Mouse (Mus musculus): ENCODE results near the gene Neurog3.
A peak's percentile ranks its signal among the peaks of the same experiment; 100 is the strongest.

Neurog3 gene

GRCm38 (mm10) chr10:62132691-62133281, at the start of gene Neurog3:
Neurog3 (plus strand) TSS chr10:62133090.
- no peak for DNase-seq

DNA sequence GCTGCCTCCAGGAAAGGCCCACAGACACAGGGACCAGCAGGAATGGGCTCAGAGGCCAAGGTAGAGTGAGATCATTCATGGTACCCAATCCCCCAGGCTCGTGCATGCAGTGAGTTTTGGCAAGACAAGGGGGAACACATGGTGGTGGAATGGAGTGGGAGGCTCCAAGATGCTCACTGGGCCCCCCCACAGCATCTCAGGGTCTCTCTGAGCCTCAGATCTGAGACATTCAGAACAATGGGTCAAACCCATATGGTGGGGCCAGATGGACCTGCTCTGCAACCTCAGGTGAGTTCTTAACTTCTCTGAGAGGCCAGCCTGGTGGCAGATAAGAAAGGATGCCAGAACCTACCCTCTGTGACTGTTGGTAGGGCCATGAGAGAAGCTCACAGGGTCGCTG, 46.8 kb upstream of the Neurog3 start:
- no peak for DNase-seq

DNA sequence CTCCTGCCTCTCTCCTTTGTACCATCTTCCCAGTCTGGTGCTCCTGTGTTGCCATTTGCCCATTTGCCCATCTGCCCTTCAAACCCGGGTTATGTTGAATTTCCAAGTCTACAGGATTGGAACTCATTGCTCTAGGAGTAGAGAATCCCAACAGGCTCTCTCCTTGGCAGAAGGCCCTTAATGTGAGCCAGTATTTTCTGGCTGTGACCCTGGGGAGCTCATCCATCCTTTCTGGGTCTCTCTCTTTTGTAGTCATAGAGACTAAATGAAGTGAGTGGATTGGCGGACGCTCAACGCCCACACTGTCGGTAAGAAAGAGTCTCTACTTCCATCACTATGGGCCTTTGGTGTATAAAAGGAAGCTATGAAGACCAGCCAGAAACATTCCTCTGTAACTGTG, 46.1 kb upstream of the Neurog3 start:
- no peak for DNase-seq

DNA sequence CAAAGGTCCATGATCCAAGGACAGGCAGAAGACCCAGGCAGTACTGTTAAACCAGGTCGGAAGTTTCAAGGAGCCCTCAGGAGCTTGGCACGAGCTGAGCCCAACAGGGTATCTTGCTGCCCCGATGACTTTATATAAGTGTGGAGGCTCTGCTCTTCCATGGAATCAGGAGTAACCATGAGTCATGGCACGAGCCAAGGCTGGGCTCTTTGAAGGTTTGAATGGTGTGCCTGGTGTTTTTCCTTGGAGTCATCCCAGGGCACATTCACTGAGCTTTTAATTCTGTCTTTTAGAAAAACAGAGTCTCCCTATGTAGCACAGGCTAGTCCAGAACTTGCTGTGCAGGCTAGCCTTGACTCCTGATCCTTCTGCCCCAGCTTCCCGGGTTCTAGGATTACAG, 44.5 kb upstream of the Neurog3 start:
- DNase-seq: no peak

- no peak for DNase-seq
Measured at GRCm38 (mm10) chr10:62089071-62089470, 43.8 kb upstream of the Neurog3 start.

- DNase-seq: no peak
Measured at GRCm38 (mm10) chr10:62089486-62089885, 43.4 kb upstream of the Neurog3 start.

GRCm38 (mm10) chr10:62093903-62094302, 39.0 kb upstream of the Neurog3 start:
- no peak for DNase-seq

- no peak for DNase-seq
Measured at GRCm38 (mm10) chr10:62094401-62094800, 38.5 kb upstream of the Neurog3 start.

GRCm38 (mm10) chr10:62099749-62100403, 33.0 kb upstream of the Neurog3 start:
- no peak for DNase-seq

- DNase-seq: peak; percentile 49 to 52
Measured at GRCm38 (mm10) chr10:62101504-62102439, 31.1 kb upstream of the Neurog3 start.

DNA sequence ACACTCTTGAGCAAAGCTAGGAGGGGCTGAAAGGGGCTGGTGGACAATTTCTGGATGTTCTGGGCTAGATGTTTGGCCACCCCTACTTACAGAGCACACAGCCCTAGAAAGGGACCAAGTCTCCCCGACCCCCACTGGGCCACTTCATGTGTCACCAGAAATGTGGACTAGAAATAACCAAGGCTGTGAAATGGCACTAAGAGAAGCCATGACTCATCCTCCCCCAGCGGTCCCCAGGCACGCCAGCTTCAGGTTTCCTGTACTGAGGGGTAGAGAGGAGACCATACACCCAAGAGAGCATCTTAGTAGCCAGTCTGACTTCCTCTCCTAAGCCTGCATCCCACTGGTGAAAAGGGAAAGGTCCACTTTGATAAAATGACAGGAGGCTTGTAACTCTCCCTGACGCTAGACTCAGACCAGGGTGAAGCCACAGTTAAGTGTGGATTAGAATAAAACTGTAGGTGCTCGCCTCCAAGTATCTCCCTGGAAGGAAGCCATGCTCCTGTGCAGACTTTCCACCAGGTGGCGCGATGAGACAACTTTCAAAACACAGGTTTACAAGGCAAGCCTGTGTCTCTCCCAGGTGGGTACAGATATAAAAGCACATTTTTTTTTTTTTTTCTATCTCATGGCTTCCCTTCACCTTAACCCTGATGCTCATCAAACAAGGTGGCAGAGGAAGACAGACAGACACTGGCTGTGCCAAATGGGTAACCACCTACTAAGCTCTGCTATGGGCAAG, 27.9 kb upstream of the Neurog3 start:
- DNase-seq: peak; percentile 49 to 59

DNA sequence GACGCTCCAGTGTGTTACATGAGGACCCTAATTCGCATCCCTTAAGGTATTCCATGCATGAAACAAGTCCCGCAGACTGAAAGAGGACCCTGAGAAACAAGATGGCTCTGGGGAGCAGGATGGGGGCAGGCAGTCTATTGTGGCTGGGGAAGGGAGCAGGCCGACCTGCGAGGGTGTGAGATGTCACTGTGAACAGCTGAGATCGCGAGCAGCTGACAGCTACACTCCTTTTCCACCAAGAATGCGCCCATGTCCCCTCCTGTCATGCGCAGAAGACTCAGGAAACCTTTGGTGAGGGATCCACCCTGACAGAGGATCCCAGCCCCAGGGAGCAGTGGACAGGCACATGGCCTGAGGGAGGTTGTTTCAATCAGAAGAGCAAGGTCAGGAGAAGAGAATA, 25.8 kb upstream of the Neurog3 start:
- DNase-seq: no peak

DNA sequence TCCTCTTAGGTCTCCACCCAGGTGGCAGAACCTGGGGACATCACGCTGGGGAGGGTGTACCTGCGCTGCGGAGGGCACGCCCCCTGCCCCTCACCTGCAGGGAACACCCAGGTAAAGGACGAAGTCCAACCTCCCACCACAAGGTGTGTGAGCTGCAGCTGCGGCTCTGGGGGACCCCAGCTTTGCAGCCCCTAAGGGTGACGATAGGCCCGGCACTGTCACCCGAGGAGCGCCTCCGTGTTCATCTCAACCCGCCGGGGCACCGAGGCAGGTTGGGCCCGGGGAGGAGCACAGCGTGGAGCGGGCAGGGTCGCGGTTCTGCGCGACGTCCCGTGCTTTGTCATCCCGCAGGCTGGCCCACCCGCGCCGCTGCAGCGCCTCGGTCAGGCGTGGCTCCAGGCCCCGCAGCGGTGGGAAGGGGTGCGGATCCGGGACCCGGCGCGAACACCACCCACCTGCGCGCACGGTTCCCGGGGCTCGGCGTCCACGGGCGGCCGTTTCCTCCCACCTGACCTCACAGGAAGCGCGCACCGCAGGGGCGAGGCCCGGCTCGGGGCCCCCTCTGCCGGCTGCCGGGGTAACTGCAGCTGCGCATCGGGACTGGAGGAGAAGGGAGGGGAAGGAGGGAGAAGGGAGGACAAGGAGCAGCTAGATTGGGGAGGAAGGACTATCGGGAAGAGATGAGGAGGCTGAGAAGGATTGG, 22.2 kb upstream of the Neurog3 start:
- DNase-seq: peak; percentile 82 to 83

DNA sequence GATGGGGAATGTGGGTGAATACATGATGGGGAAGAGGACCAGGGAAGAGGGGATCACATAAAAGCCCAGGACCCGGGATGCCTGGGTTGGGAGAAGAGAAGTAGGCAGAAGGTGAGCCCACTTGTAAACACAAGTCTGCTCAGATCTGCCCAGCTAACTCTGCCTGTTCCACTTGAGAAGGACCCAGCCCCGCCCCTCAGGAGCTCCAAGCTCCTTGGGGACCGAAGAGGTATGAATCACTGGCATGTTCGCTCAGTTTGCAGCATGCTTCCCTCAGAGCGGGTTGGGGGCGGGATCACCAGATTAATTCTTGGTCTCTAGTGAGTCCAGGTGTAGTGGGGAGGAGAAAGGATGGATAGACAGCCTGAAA, 21.7 kb upstream of the Neurog3 start:
- DNase-seq: peak; percentile 11 to 12

GRCm38 (mm10) chr10:62113865-62114647, 18.8 kb upstream of the Neurog3 start:
- no peak for DNase-seq

DNA sequence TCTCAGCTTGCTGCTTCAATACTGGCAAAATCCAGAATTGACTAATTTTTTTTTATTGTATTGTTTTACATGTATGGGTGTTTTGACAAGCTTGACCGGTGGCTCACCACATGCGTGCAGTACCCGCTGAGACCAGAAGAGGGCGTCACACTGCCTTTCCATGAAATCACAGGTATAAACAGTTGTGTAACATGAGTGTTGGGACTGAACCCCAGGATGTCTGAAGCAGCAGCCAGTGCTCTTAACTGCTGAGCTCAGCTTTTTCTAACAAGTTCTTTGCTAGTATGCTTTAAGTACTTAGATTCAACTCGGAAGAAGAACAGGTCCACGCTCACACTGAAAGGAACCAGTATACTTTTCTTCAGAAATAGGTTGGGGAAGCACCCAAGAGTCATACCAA, 5.8 kb upstream of the Neurog3 start:
- DNase-seq: no peak

GRCm38 (mm10) chr10:62127711-62128231, 5.1 kb upstream of the Neurog3 start:
- DNase-seq: no peak

- no peak for DNase-seq
Measured at GRCm38 (mm10) chr10:62128316-62128951, 4.5 kb upstream of the Neurog3 start.

DNA sequence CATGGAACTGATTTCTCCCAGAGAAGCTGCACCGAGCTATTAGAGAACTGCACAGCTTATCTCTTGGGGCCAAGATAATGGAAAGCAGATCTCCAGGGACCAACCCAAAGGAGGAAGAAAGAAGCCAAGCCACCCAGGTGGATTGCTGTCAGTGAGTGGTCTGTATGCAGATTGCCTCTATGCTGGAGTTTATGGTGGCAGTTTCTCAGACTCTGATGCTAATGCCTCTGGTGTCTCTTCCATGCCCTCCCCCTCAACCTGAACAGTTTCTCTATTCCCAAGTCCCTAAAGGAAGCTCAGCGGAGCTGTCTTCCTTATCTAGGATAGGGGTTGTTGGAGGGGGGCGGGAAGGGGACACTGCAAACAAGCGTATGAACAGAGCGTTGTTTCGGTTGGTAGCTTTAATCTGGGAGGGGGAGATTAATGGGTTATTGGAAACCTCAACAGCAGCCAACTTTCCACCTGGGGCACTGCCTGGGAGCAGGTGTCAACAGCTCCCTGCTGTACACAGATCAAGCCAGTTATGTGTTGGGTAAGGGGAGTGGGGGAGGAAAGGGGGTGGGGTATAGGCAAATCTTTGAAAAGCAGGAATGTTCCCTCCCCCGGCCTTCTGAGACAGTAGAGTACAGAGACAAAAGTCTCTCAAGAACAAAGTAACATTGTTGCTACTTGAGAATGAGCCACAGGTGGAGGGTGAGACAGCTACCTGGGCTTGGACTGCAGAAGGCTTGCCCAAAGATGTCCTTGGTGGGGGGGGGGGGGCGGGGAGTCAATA, 3.0 kb downstream of the Neurog3 start:
- no peak for DNase-seq

DNA sequence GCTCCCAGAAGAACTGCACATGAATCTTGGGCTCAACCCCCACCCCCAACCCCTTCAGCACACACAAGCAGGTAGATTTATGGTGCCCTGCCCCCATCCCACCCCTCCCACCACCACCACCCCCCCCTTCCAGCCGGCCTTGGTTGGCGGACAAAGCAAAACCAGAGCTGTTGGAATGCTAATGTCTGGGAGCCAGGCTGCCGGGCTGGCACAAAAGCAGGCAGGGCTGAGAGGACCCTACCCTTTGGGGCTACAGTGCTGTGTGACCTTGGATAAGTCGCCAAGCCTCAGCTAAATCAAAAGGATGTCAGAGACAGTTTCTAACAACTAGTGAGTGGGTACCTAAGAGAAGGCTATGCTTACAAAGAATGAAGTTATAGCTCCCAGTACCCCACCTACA, 4.3 kb downstream of the Neurog3 start:
- no peak for DNase-seq

All from thymus, postnatal 36 days (tissue).